Mouse (Mus musculus) C2C12 (cell line): ENCODE results near the gene Sowahd.

Experiments used
- CTCF ChIP-seq: IDR thresholded peaks from one replicate; pipeline ENCODE4 v1.5.1; 2011; ENCODE audit not compliant: control insufficient read depth, insufficient read depth, insufficient read length
- MYOD1 ChIP-seq: IDR thresholded peaks from one replicate; pipeline ENCODE4 v1.6.1; 2011; ENCODE audit warnings: low read depth; ENCODE audit not compliant: control insufficient read depth, insufficient read length
- USF1 ChIP-seq: IDR thresholded peaks from one replicate; pipeline ENCODE4 v1.6.1; 2011; ENCODE audit warnings: low read depth, mild to moderate bottlenecking, control low read depth, moderate library complexity

GRCm38 (mm10) chrX:37042726-37043125 lies 5.9 kb upstream of the Sowahd start:
- TF ChIP-seq CTCF (no peak), USF1 (no peak), MYOD1 (no peak)
